Mouse (Mus musculus) liver, embryonic 15.5 days (tissue): ENCODE results near the gene Gm15737. TPM values are rescaled to one million over a fixed set of nuclear protein-coding genes. Genes with fewer than 3 reads are reported as not detected.

Experiments used
- ATAC-seq: fragments of 200-750 bp; cut with Nextera tagmentation; 2 replicates; pipeline ENCODE4 v1.8.0; 2017; ENCODE audit warnings: moderate number of reproducible peaks, mild to moderate bottlenecking, moderate library complexity; ENCODE audit not compliant: insufficient read depth
- H3K27ac ChIP-seq: fragments of 300-500 bp; sonication (generic); replicated peaks from 2 replicates; pipeline ENCODE4 v1.5.1; 2015; ENCODE audit warnings: mild to moderate bottlenecking, inconsistent platforms
- H3K27me3 ChIP-seq: fragments of 300-500 bp; sonication (generic); 2 replicates; pipeline ENCODE4 v1.6.1; 2015; ENCODE audit warnings: mild to moderate bottlenecking, inconsistent platforms
- H3K36me3 ChIP-seq: fragments of 300-500 bp; sonication (generic); replicated peaks from 2 replicates; pipeline ENCODE4 v1.6.1; 2015; ENCODE audit warnings: moderate library complexity, mild to moderate bottlenecking, inconsistent platforms
- H3K4me1 ChIP-seq: fragments of 300-500 bp; sonication (generic); replicated peaks from 2 replicates; pipeline ENCODE4 v1.6.1; 2015; ENCODE audit warnings: inconsistent platforms
- H3K4me2 ChIP-seq: fragments of 300-500 bp; sonication (generic); 2 replicates; pipeline ENCODE4 v1.6.1; 2015; ENCODE audit warnings: moderate library complexity, mild to moderate bottlenecking, inconsistent platforms
- H3K4me3 ChIP-seq: fragments of 300-500 bp; sonication (generic); replicated peaks from 2 replicates; pipeline ENCODE4 v1.5.1; 2015; ENCODE audit warnings: mild to moderate bottlenecking, inconsistent platforms
- H3K9ac ChIP-seq: fragments of 300-500 bp; sonication (generic); 2 replicates; pipeline ENCODE4 v1.6.1; 2015; ENCODE audit warnings: moderate library complexity, mild to moderate bottlenecking, inconsistent platforms
- H3K9me3 ChIP-seq: fragments of 300-500 bp; sonication (generic); replicated peaks from 2 replicates; pipeline ENCODE4 v1.6.1; 2016; ENCODE audit warnings: inconsistent platforms
- WGBS: fragments of 180-500 bp; shearing (Covaris S2); methylation state at CpG from one replicate; pipeline ENCODE4 v1.1.7; 2015; ENCODE audit warnings: mixed read lengths; ENCODE audit not compliant: insufficient replicate concordance; 5-methylcytosine and 5-hydroxymethylcytosine counted together
- polyA plus RNA-seq: library from polyadenylated mRNA; unstranded; fragments of >200 nt; fragmentation: Nextera tagmentation; extraction: Ambion mirVana; gene quantifications from 2 replicates; pipeline ENCODE4 v1.2.1, GENCODE M21; 2015

Gm15737 gene
- polyA plus RNA-seq, 1 experiment from 2014 or later, result not detected

DNA sequence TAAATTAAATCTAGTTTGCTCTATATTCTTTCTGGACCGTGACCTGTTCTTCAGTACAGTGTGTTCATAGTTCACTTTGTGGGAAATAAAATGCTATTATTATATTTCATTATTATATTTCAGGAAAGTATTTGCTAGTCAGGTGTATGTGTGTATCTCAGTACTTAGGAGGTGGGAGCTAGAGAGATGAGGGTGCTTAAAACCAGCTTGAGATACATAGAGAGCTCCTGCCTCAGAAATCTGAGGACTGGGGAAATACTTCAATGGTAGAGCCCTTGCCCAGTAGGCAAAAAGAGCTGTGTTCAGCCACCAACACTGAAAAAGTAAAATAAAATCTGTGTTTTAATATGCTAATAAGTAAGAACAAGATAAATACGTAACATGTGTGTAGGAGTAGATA, 6.2 kb downstream of the Gm15737 start:
- Histone ChIP-seq H3K27me3 (no peaks in the 10 kb centered on the region), H3K4me1 (no peaks in the 10 kb centered on the region), H3K9me3 (no peaks in the 10 kb centered on the region), H3K4me3 (no peak overlapping the region), H3K27ac (no peak overlapping the region), H3K36me3 (no peaks in the 10 kb centered on the region), H3K4me2 (no peak overlapping the region), H3K9ac (no peak overlapping the region)
- WGBS, result 50% methylated on average over 2 of the region's 2 CpGs
- ATAC-seq, result no peak

DNA sequence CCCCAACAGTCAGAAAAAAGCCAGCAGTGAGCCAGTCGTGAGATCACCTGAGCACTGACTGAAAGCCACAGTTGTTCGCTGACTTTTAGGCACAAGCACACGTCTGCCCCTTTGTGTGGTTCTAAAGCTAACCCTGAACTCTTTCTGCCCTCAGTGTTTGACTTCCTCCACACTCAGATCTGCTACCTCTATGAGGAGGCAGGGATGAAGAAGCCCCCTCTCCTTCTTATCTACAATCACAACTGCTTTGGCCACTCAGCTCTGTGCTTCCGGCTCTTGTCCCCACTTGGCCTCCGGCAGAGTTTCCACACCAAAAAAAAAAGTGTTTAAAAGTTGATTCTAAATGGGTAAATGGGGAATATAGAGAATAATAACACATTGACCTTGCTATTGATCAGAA, 7.0 kb downstream of the Gm15737 start:
- Histone ChIP-seq H3K36me3 (no peaks in the 10 kb centered on the region), H3K4me2 (no peak overlapping the region), H3K9ac (no peak overlapping the region), H3K4me1 (no peaks in the 10 kb centered on the region), H3K9me3 (no peaks in the 10 kb centered on the region), H3K27ac (no peak overlapping the region), H3K27me3 (no peaks in the 10 kb centered on the region), H3K4me3 (no peak overlapping the region)
- no peak for ATAC-seq
- WGBS, result 12% methylated on average over 5 of the region's 5 CpGs

DNA sequence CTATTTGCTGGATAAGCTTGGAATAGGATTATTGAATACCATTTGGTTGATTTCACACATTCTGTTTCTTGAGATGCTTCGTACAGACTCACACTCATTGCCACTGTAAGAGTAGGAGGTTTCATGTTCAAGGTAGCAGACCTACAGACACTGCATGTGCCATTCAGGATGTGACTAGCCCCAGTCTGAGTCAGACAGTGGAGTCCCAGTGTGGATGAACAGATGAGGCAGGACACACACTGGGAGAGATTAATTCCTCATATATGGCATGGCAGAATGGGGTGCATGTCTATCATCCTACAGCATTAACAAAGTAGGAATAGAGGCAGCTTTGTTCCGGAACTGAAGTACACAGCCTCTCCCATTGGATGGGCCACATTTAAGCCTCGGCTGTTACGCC, 8.1 kb downstream of the Gm15737 start:
- no peaks in the 10 kb centered on the region for H3K36me3 ChIP-seq
- H3K4me2 ChIP-seq, result no peak overlapping the region
- H3K27ac ChIP-seq, result no peak overlapping the region
- no peak overlapping the region for H3K4me3 ChIP-seq
- H3K9ac ChIP-seq, result no peak overlapping the region
- WGBS, result 66% methylated on average over 4 of the region's 4 CpGs
- ATAC-seq, result no peak
- no peaks in the 10 kb centered on the region for H3K4me1 ChIP-seq
- H3K27me3 ChIP-seq, result no peaks in the 10 kb centered on the region
- H3K9me3 ChIP-seq, result no peaks in the 10 kb centered on the region

DNA sequence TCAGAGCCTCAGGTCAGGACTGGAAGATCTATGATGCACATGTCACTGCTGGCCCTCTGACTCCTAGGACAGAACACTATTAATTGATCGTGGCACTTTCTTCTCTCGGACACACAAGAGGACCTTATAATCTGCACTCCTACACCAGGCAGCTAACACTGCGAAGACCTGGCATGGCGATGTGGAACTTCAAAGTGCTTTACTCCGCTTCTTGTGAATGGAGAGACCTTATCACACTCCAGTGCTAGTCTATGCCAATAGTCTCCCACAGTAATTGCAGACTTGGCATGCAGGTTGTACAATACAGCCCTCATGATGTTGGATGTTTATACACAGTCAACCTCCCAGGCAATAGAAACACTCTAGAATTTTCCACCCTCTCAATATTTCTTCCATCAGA, 9.6 kb downstream of the Gm15737 start:
- H3K36me3 ChIP-seq, result no peaks in the 10 kb centered on the region
- no peaks in the 10 kb centered on the region for H3K9me3 ChIP-seq
- no peak for ATAC-seq
- no peak overlapping the region for H3K27ac ChIP-seq
- H3K4me3 ChIP-seq, result no peak overlapping the region
- WGBS, result 61% methylated on average over 5 of the region's 5 CpGs
- no peak overlapping the region for H3K4me2 ChIP-seq
- H3K4me1 ChIP-seq, result no peaks in the 10 kb centered on the region
- no peaks in the 10 kb centered on the region for H3K27me3 ChIP-seq
- no peak overlapping the region for H3K9ac ChIP-seq

DNA sequence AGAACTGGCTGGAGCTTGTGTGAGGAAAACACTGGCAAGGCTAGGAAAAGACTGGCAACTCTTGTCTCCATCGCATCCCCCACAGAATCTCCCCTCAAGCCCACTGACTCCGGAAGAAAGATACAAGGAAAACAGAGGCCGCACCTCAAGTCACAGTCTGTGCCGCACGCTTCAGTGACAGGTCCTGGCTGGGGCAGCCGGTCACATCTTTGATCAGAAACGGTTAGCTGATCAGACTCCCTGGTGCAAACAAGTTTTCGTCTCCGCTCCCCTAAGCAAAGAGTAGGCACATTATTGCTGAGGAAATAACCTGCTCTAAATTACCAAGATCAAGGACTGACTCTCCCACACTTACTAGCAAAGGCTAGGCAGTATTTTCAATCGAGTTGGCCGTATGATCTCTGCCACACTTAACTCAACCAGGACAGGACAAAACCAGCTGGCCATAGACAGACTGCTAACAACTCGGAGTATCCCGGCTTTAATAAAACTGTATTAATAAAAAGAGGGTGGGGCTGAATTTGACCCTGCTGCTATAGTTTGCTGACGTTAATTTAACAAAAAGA, 10.6 kb downstream of the Gm15737 start:
- 72% methylated on average over 14 of the region's 14 CpGs for WGBS
- no peak overlapping the region for H3K4me3 ChIP-seq
- no peak for ATAC-seq
- H3K4me1 ChIP-seq, result no peaks in the 10 kb centered on the region
- H3K4me2 ChIP-seq, result no peak overlapping the region
- H3K36me3 ChIP-seq, result no peaks in the 10 kb centered on the region
- no peaks in the 10 kb centered on the region for H3K9me3 ChIP-seq
- no peak overlapping the region for H3K27ac ChIP-seq
- no peak overlapping the region for H3K9ac ChIP-seq
- no peaks in the 10 kb centered on the region for H3K27me3 ChIP-seq

DNA sequence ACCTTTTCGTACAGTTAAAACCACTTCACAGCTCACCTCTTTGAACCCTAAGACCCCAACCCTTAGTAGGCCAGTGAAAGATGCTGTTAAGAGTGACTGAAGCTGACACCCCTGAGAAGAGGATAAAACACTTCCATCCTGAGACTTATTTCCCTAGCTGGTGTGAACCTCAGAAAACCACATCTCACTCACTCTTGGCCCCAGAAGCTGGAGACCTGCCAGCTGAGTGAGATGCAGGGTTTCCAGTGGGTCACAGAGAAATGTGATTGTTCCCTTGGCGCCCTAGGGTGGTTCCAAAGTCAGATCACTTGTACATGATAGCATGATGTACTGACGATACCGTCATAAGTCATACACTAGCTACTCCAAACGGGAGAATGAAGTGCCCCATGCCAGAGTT, 13.3 kb downstream of the Gm15737 start:
- H3K27me3 ChIP-seq, result no peaks in the 10 kb centered on the region
- ATAC-seq, result no peak
- 65% methylated on average over 5 of the region's 5 CpGs for WGBS

DNA sequence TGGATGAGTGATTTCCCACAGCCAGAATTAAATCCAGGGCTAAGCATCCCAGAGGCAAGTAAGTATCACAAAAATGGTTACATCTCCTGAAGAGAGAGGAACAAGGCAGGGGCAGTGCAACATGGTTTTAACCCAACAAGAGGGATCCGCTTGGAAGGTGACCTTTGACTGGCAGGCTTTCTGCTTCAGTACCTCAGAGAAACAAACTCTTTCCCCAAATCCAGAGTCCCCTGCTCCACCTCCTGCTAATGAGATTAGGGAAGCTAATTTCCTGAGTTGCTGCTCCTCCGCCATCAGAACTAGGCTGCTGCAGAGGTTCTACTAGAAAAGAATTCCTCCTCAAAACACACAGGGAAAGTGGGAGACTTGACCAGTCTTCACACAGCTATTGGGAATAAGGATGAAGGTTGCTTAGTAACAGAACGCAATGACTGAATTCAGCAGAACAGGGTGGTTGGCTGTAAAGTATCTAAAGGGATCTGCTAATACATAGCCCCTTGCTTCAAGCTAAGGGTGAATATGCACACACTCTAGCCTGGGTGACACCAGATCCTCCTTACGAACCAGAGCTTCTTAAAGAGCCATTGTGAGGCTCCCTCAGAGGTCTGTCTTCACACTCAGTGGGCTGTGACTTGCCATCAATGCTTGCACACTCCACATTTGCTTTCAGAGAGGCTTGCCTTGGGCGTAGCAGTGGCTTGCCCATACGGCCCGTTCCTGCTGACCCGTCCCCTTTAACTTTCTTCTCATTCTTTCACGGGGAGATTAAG, 14.2 kb downstream of the Gm15737 start:
- Histone ChIP-seq H3K9ac (no peak overlapping the region), H3K4me1 (no peaks in the 10 kb centered on the region), H3K4me3 (no peak overlapping the region), H3K27me3 (no peaks in the 10 kb centered on the region), H3K9me3 (no peaks in the 10 kb centered on the region), H3K4me2 (no peak overlapping the region), H3K27ac (no peak overlapping the region), H3K36me3 (no peaks in the 10 kb centered on the region)
- ATAC-seq, result no peak
- 54% methylated on average over 9 of the region's 9 CpGs for WGBS

More for the DNA sequence above, 13.3 kb downstream of the Gm15737 start:
- Histone ChIP-seq H3K27ac (no peak overlapping the region), H3K36me3 (no peaks in the 10 kb centered on the region), H3K4me1 (no peaks in the 10 kb centered on the region), H3K4me2 (no peak overlapping the region), H3K4me3 (no peak overlapping the region), H3K9ac (no peak overlapping the region), H3K9me3 (no peaks in the 10 kb centered on the region)

DNA sequence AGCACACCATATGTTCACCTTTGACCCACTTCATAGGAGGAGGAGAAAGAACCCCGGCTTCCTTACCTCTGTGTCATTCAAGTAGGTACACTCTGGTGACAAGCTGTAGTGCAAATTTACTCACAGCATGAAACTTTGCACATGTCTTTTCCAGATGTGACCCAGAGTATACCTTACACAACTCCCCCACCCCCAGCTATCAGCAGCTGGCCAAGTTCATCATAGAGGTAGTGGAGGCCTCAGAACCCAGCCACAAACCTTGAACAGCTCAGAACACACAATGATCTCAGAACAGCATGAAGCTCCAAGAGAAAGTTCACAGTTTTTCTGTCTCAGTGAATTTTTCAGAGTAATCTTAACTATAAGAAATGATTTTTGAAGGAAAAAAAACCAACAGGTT, 22.4 kb downstream of the Gm15737 start:
- ATAC-seq, result no peak
- Histone ChIP-seq H3K9ac (no peak overlapping the region), H3K27ac (no peak overlapping the region), H3K4me1 (no peaks in the 10 kb centered on the region), H3K4me3 (no peak overlapping the region), H3K4me2 (no peak overlapping the region), H3K36me3 (no peaks in the 10 kb centered on the region), H3K9me3 (no peaks in the 10 kb centered on the region), H3K27me3 (no peaks in the 10 kb centered on the region)
- WGBS, result 64% methylated on average over 1 of the region's 1 CpGs

DNA sequence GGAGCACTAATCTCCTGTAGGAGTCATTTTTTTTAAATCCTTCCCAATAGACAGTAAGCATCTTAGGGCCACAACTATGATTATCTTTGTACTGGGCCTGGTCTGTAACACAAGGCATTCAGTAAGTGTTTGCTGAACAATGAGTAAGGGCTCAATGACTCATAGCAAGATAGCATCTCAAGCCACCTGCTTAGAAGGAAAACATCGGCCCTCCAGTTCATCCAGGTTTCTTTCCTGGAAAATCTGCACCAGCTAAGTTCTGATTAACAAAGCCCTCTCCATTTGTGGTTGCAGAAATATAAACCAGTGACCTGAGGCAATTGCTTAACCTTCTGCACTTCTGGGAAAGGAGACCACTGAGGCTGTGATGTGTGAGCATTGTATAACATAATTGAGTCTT, 34.9 kb downstream of the Gm15737 start:
- H3K4me2 ChIP-seq, result no peak overlapping the region
- H3K27ac ChIP-seq, result no peak overlapping the region
- WGBS, result 38% methylated on average over 1 of the region's 1 CpGs
- no peaks in the 10 kb centered on the region for H3K36me3 ChIP-seq
- H3K9me3 ChIP-seq, result no peaks in the 10 kb centered on the region
- no peak overlapping the region for H3K9ac ChIP-seq
- H3K4me3 ChIP-seq, result no peak overlapping the region
- no peaks in the 10 kb centered on the region for H3K4me1 ChIP-seq
- H3K27me3 ChIP-seq, result no peaks in the 10 kb centered on the region
- ATAC-seq, result no peak

DNA sequence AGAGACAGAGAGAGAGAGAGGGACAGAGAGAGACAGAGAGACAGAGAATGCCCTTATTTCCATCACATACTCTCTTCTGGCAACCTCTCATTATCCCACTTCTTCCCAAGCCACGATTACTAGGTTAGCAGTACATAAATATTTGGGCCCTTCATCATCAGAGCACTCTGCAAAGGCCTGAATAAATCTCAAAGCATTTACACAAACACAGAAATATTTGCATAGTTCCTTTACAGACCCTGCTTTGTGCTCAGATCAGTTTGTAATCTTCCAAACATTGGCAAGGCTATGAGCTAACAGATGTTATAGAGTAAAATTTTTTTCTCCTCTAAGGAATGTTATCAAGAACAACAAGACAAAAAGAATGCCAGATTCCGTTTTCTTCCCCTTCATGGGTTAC, 35.3 kb downstream of the Gm15737 start:
- H3K4me1 ChIP-seq, result no peaks in the 10 kb centered on the region
- H3K4me2 ChIP-seq, result no peak overlapping the region
- H3K9ac ChIP-seq, result no peak overlapping the region
- H3K27ac ChIP-seq, result no peak overlapping the region
- no peak for ATAC-seq
- no peaks in the 10 kb centered on the region for H3K27me3 ChIP-seq
- H3K9me3 ChIP-seq, result no peaks in the 10 kb centered on the region
- no peaks in the 10 kb centered on the region for H3K36me3 ChIP-seq
- 36% methylated on average over 2 of the region's 2 CpGs for WGBS
- H3K4me3 ChIP-seq, result no peak overlapping the region

DNA sequence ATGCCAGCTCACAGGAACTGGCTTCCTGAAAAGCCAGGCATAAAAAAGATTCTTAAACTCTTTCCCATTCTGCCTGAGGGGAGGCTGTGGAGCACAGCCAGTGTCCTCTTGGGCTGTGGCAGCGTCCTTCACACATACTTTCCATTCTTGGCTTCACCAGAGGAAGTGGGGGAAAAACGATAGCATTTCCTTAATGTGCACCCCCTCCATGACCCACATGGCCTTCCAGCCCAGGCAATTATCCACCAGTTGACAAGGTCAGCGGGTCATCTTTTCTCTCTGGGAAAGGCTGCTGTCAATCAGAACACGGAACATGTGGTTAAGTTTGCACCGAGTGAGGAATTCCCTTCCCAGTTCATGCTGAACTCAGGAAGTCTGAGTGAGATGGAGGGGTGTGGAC, 36.8 kb downstream of the Gm15737 start:
- H3K36me3 ChIP-seq, result no peaks in the 10 kb centered on the region
- no peak overlapping the region for H3K9ac ChIP-seq
- no peak for ATAC-seq
- no peaks in the 10 kb centered on the region for H3K27me3 ChIP-seq
- no peaks in the 10 kb centered on the region for H3K4me1 ChIP-seq
- H3K27ac ChIP-seq, result no peak overlapping the region
- H3K9me3 ChIP-seq, result no peaks in the 10 kb centered on the region
- H3K4me3 ChIP-seq, result no peak overlapping the region
- H3K4me2 ChIP-seq, result no peak overlapping the region
- 8% methylated on average over 5 of the region's 5 CpGs for WGBS

DNA sequence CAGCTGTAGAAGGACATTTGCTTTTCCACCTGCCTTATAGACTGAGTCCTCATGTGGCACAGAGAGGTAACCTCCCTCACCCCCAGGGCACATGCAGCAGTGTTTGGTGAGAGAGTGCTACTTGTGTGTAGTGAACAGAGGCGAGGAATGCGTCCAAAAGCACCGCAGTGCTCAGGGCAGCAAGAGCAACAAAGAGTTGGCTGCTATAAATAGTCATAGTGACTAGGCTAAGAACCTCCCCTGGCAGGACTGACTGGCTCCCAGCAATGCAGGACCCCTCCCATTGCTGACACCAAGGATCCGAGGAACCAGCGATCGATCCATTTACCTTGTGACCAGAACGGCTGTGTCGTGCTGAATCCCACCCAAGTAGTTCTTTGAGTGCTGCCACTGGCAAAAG, 40.2 kb downstream of the Gm15737 start:
- H3K27me3 ChIP-seq, result no peaks in the 10 kb centered on the region
- no peaks in the 10 kb centered on the region for H3K4me1 ChIP-seq
- ATAC-seq, result no peak
- H3K9me3 ChIP-seq, result no peaks in the 10 kb centered on the region
- no peaks in the 10 kb centered on the region for H3K36me3 ChIP-seq
- no peak overlapping the region for H3K27ac ChIP-seq
- 73% methylated on average over 8 of the region's 8 CpGs for WGBS
- H3K4me3 ChIP-seq, result no peak overlapping the region
- H3K4me2 ChIP-seq, result no peak overlapping the region
- no peak overlapping the region for H3K9ac ChIP-seq
